In genomic region chr2:130978058-130978847, GRCm38 (mm10) we compare ENCODE assay signal across 21 mouse cellular contexts.
DNase-seq lines count a peak whose midpoint lies in the region; ATAC-seq and TF ChIP-seq lines count a peak whose summit lies in the region.
"Had no signal": no experiment of that assay in that cellular context is flagged by ENCODE, and none has a peak within 500 bp of the region (broad histone marks: within the 10 kb centered on the region; RNA-seq: fewer than 3 reads in every experiment).

No protein-coding gene starts in this region.

- peaks cover 10% of the 10 kb centered on the region for H3K4me1 ChIP-seq in heart, embryonic 11.5 days (ENCODE audit: control insufficient read depth, insufficient read depth, low read length)
- peaks cover 3% of the 10 kb centered on the region; the same call in 1 of the 2 replicates for H3K4me1 ChIP-seq in bone marrow, adult 2 months (ENCODE audit: control insufficient read depth, insufficient read depth, low read length)
- H3K4me1 ChIP-seq: embryonic facial prominence, embryonic 15.5 days; limb, embryonic 13.5 days; midbrain, embryonic 12.5 days had no signal

- 41% methylated on average over 10 of the region's 10 CpGs for WGBS in heart, embryonic 11.5 days (ENCODE audit: insufficient replicate concordance)
- WGBS in bone marrow, adult 2 months: 65% methylated on average over 10 of the region's 10 CpGs

- no peak overlapping the region for H3K4me3 ChIP-seq in heart, embryonic 11.5 days (ENCODE audit: low read depth, low read length)
- no peak overlapping the region for H3K4me3 ChIP-seq in bone marrow, adult 2 months (replicated peaks; ENCODE audit: control insufficient read depth, low read depth, low read length)
- H3K4me3 ChIP-seq: embryonic facial prominence, embryonic 15.5 days; limb, embryonic 13.5 days; midbrain, embryonic 12.5 days had no signal

- H3K27me3 ChIP-seq in heart, embryonic 11.5 days (ENCODE audit: control insufficient read depth, insufficient read depth, low read length): no peaks in the 10 kb centered on the region
- H3K27me3 ChIP-seq: embryonic facial prominence, embryonic 15.5 days; limb, embryonic 13.5 days; midbrain, embryonic 12.5 days had no signal

- H3K27ac ChIP-seq in heart, embryonic 11.5 days (ENCODE audit: low read depth, low read length): peak overlapping the region; percentile 42; the same call in 1 of the 2 replicates
- peak overlapping the region; percentile 34; the same call in 1 of the 2 replicates for H3K27ac ChIP-seq in bone marrow, adult 2 months (ENCODE audit: control insufficient read depth, insufficient read depth, low read depth, low read length, poor library complexity)
- H3K27ac ChIP-seq: embryonic facial prominence, embryonic 15.5 days; limb, embryonic 13.5 days; midbrain, embryonic 12.5 days had no signal

- H3K36me3 ChIP-seq in heart, embryonic 11.5 days (ENCODE audit: control insufficient read depth, insufficient read depth, low read length): peaks cover 4% of the 10 kb centered on the region

- H3K9ac ChIP-seq in heart, embryonic 11.5 days (ENCODE audit: low read depth, low read length): no peak overlapping the region
- H3K9ac ChIP-seq: embryonic facial prominence, embryonic 15.5 days; limb, embryonic 13.5 days; midbrain, embryonic 12.5 days had no signal

- no peak for DNase-seq in heart, adult 9 months (ENCODE audit: low spot score in 2 of 2)
- peak; percentile 62 for DNase-seq in liver
- no peak for DNase-seq in adrenal gland, postnatal 10 days
- DNase-seq in ovary, postnatal 14 days (ENCODE audit: low spot score): no peak
- no peak for DNase-seq in kidney, postnatal 14 days
- DNase-seq: adrenal gland, postnatal 36 days; cerebellum, adult 9-11 months; embryo, embryonic 11 days; heart, postnatal 10 days; kidney, adult 18-20 months; kidney, postnatal 36 days; lung, postnatal 10 days; thymus, adult 2 months had no signal

- TF ChIP-seq POLR2A in bone marrow, adult 2 months (IDR thresholded peaks at IDR 0.05; ENCODE audit: borderline replicate concordance, control insufficient read depth, low read depth, low read length): no peak

- no peaks in the 10 kb centered on the region for H3K9me3 ChIP-seq in heart, embryonic 11.5 days (replicated peaks; ENCODE audit: control insufficient read depth, low read length)
- H3K9me3 ChIP-seq: embryonic facial prominence, embryonic 15.5 days; limb, embryonic 13.5 days; midbrain, embryonic 12.5 days had no signal

- no peak for ATAC-seq in heart, embryonic 11.5 days (replicated peaks; ENCODE audit: insufficient number of reproducible peaks, low FRiP score, low TSS enrichment)
- ATAC-seq in megakaryocyte, adult 5-6 weeks (ENCODE audit: poor library complexity, severe bottlenecking): peak; percentile 40; the same call in 1 of the 2 replicates
- ATAC-seq: forebrain, embryonic 14.5 days; hindbrain, embryonic 16.5 days had no signal

- peak overlapping the region; percentile 14; the same call in 1 of the 2 replicates for H3K4me2 ChIP-seq in heart, embryonic 11.5 days
- H3K4me2 ChIP-seq: embryonic facial prominence, embryonic 15.5 days; limb, embryonic 13.5 days; midbrain, embryonic 12.5 days had no signal

- TF ChIP-seq CTCF in bone marrow, adult 2 months (IDR thresholded peaks at IDR 0.05; ENCODE audit: control insufficient read depth, insufficient read depth, low read length): no peak
